Mouse (Mus musculus): Measurements from ENCODE around the gene Rassf8.

DNA sequence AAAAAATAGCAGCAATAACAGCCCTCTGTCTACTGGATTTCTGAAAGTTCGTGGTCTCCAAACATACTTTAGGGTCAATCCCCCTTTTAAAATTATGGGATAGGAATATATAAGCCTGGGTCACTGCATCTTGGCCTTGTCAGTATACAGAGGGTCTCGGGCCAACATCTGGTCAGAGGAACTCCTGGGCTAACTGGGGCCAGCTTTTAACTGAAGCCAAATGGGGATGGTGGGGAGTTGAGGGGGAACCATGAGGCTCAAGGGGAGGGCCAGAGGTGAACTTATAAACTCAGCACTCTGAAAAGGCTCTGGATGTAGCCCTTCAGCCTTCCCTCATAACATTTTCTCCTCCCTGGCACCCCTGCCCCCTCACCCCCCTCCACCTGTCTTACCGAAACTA lies 120.6 kb downstream of the Rassf8 start:
- TF ChIP-seq CTCF (IDR thresholded peaks at IDR 0.05; ENCODE audit: extremely low read depth, insufficient read depth, insufficient read length, insufficient replicate concordance) (no peak), POLR2A (IDR thresholded peaks at IDR 0.05; ENCODE audit: low read depth, low read length) (no peak)
